Mouse (Mus musculus): Measurements from ENCODE around the gene Tmem190. TPM values are rescaled to one million over a fixed set of nuclear protein-coding genes. Genes with fewer than 3 reads are reported as not detected.

The Tmem190 gene
- total and polyA plus RNA-seq, 3 experiments, result not detected

GRCm38 (mm10) chr7:4739544-4740275 lies 43.0 kb upstream of the Tmem190 start, which contains the start of gene Kmt5c (continued):
- no peak for TF ChIP-seq GABPA (IDR thresholded peaks at IDR 0.05; ENCODE audit: insufficient replicate concordance, low read depth, low read length)
- TF ChIP-seq ZKSCAN1 (IDR thresholded peaks at IDR 0.05; ENCODE audit: borderline replicate concordance, low read depth, low read length), result no peak
- no peak for TF ChIP-seq USF1 (IDR thresholded peaks at IDR 0.05; ENCODE audit: low read depth, low read length)
- peak; percentile 77; the same call in 1 of the 2 replicates for TF ChIP-seq KAT2A (IDR thresholded peaks at IDR 0.05; ENCODE audit: insufficient replicate concordance, low read length)
- peak; percentile 54; the same call in 1 of the 2 replicates for TF ChIP-seq MAZ (IDR thresholded peaks at IDR 0.05; ENCODE audit: low read depth, low read length)
- peak; percentile 85; the same call in 1 of the 2 replicates for TF ChIP-seq E2F4 (IDR thresholded peaks at IDR 0.05; ENCODE audit: insufficient replicate concordance, low read depth, low read length)
- TF ChIP-seq TCF12 (IDR thresholded peaks at IDR 0.05; ENCODE audit: low read depth, low read length), result peak; percentile 78
- TF ChIP-seq MXI1 (IDR thresholded peaks at IDR 0.05; ENCODE audit: low read depth, low read length), result peak; percentile 97
- TF ChIP-seq CTCF (conservative IDR thresholded peaks at IDR 0.05 in 1 of 2, IDR thresholded peaks at IDR 0.05 in 1 of 2; ENCODE audit: low read depth in 2 of 2, low read length in 2 of 2), result no peak
- TF ChIP-seq MYC (IDR thresholded peaks at IDR 0.05; ENCODE audit: low read depth, low read length), result peak; percentile 56; the same call in 1 of the 2 replicates
- 0 out of 2 replicates have a peak, but pooled peaks have one; percentile 16 for TF ChIP-seq MEF2A (IDR thresholded peaks at IDR 0.05; ENCODE audit: borderline replicate concordance, low read depth, low read length)
- TF ChIP-seq EP300 (IDR thresholded peaks at IDR 0.05; ENCODE audit: low read length), result no peak

- Histone ChIP-seq H3K27me3 (replicated peaks) (no peaks in the 10 kb centered on the region), H3K9me3 (replicated peaks; ENCODE audit: low read length) (no peaks in the 10 kb centered on the region), H3K27ac (ENCODE audit: insufficient read depth, low read depth) (peak overlapping the region; percentile 37), H3K79me2 (replicated peaks; ENCODE audit: control insufficient read depth, extremely low read depth, insufficient read depth, poor library complexity, severe bottlenecking) (no peaks in the 10 kb centered on the region), H3K9ac (ENCODE audit: insufficient read depth, low read depth) (peak overlapping the region; percentile 85), H3K4me2 (ENCODE audit: insufficient read depth, low read depth, poor library complexity, severe bottlenecking) (peak overlapping the region; percentile 94), H3K36me3 (replicated peaks in 1 of 2; ENCODE audit: control insufficient read depth in 1 of 2, insufficient read depth in 1 of 2, low read length in 1 of 2) (peaks cover 17 to 36% of the 10 kb centered on the region in 2 experiments), H3K4me3 (replicated peaks in 1 of 3; ENCODE audit: low read depth in 2 of 3, low read length in 2 of 3, poor library complexity in 1 of 3) (peak overlapping the region; percentile 87 to 98 (median 88)), H3K4me1 (ENCODE audit: control insufficient read depth in 1 of 2, insufficient read depth in 2 of 2) (peaks cover 5 to 24% of the 10 kb centered on the region in 2 experiments; a peak in 3 of 4 replicates)
- in situ Hi-C loops (cut with MboI; ENCODE audit: low pct_ligation_motif_present, low pct_unique_long_range_greater_than_20kb, low sequenced_read_pairs), result no loop called here
- dilution Hi-C loops (cut with MboI; ENCODE audit: extremely low pct_ligation_motif_present, extremely low pct_unique_long_range_greater_than_20kb, low sequenced_read_pairs), result no loop called here
- TF ChIP-seq ETS1 (conservative IDR thresholded peaks at IDR 0.05; ENCODE audit: low read depth, low read length) (no peak), JUN (IDR thresholded peaks at IDR 0.05; ENCODE audit: insufficient read depth, low read depth, low read length) (no peak), TCF12 (IDR thresholded peaks at IDR 0.05; ENCODE audit: low read depth, low read length) (0 out of 2 replicates have a peak, but pooled peaks have one; percentile 39), ZNF384 (IDR thresholded peaks at IDR 0.05; ENCODE audit: low read depth, low read length) (no peak), MAX (IDR thresholded peaks at IDR 0.05; ENCODE audit: low read length) (0 out of 2 replicates have a peak, but pooled peaks have one; percentile 23)
- DNase-seq (ENCODE audit: extremely low read depth), result peak; percentile 33
Measured at GRCm38 (mm10) chr7:4740309-4740727, 42.4 kb upstream of the Tmem190 start.

All from CH12.LX (cell line).